Mouse (Mus musculus): Measurements from ENCODE around the gene Olfr287. TPM values are rescaled to one million over a fixed set of nuclear protein-coding genes. Genes with fewer than 3 reads are reported as not detected.

The Olfr287 gene
- not detected for total RNA-seq (2023)

DNA sequence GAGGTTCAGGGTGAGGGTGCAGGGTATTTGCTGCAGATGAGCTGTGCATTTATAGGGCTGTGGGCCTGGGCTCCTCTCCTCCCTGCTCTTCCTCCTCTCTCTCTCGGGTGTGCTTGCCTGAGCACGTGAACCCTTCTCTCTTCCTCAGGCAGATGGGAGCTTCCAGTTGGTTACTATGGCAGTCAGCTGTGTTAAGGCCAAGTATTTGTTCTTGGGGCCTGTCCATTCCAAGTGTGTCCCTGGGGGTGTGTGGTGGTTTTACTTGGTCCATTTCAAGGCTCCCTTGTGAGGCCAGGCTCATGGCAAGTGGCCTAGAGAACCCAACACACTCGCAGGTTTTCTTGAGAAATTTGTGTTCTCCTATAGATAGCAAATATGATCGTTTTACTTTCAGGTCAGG, at the start of gene Olfr287, which contains the start of gene Gm44579:
TSS of gene Olfr287 (minus strand) at position 180 of the 400 bp plus-strand sequence.
TSS of gene Gm44579 (minus strand) at position 101 of the 400 bp plus-strand sequence.

GRCm38 (mm10) chr15:98257193-98257592, 36.3 kb upstream of the Olfr287 start, which contains the start of gene H1fnt:
H1fnt (minus strand) TSS chr15:98257293.

GRCm38 (mm10) chr15:98234350-98234749, 13.5 kb upstream of the Olfr287 start, which contains the start of gene Olfr286:
Olfr286 (minus strand) TSS chr15:98234450.

GRCm38 (mm10) chr15:98195442-98195841, 25.4 kb downstream of the Olfr287 start, which contains the start of gene Olfr288:
Olfr288 (minus strand) TSS chr15:98195542.

GRCm38 (mm10) chr15:98166963-98167644, 53.8 kb downstream of the Olfr287 start, which contains the start of gene Ccdc184:
Ccdc184 (plus strand) TSS chr15:98167158.

DNA sequence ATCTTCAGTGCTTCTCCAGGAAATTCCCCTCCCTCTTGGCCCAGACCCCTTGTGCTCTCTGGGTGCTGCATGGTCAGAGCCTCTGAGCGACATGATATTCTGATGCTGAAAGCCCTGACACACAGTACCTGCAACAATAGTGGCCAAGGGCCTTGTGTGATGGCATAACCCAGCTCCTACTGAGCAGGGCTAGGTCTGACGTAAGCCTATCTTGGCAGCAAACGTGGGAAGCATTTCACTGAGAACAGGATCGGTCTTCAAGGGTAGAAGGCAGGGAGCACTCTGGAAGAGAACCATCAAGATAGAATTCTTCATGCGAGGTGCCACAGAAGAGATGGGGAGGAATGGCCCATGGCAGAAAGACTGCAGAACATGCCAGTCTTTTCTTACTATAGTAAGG, 55.3 kb downstream of the Olfr287 start, which contains the start of gene Asb8:
TSS of gene Asb8 (minus strand) at position 101 of the 400 bp plus-strand sequence.

Other genes with a start within 250 kb of the Olfr287 start
- gene Col2a1, start 216.4 kb downstream of the Olfr287 start, total RNA-seq (2023): under 1 TPM in 1 of 2 experiments, not detected in 1; 0.15 TPM
- gene Pfkm, start 128.5 kb downstream of the Olfr287 start, total RNA-seq (2023): 1 to 10 TPM; 5.6 to 6.6 TPM
- gene Senp1, start 127.3 kb downstream of the Olfr287 start, total RNA-seq (2023): 10 to 100 TPM; 37.6 to 39.5 TPM
- gene Asb8, start 55.4 kb downstream of the Olfr287 start, total RNA-seq (2023): 10 to 100 TPM; 23.3 to 23.4 TPM
- gene Ccdc184, start 53.9 kb downstream of the Olfr287 start, total RNA-seq (2023): not detected
- not detected for gene Olfr288, start 25.5 kb downstream of the Olfr287 start, total RNA-seq (2023)
- gene Gm44579, start 79 bp downstream of the Olfr287 start, total RNA-seq (2023): not detected
- gene Olfr286, start 13.4 kb upstream of the Olfr287 start, total RNA-seq (2023): not detected
- gene H1fnt, start 36.2 kb upstream of the Olfr287 start, total RNA-seq (2023): not detected
- gene Zfp641, start 75.1 kb upstream of the Olfr287 start, total RNA-seq (2023): under 1 TPM; 0.16 to 0.30 TPM
- not detected for gene Olfr285, start 96.3 kb upstream of the Olfr287 start, total RNA-seq (2023)
- not detected for gene Olfr284, start 119.9 kb upstream of the Olfr287 start, total RNA-seq (2023)
- gene Olfr283, start 159.9 kb upstream of the Olfr287 start, total RNA-seq (2023): not detected
- not detected for gene Olfr282, start 210.2 kb upstream of the Olfr287 start, total RNA-seq (2023)
- gene Olfr281, start 231.5 kb upstream of the Olfr287 start, total RNA-seq (2023): not detected
- not detected for gene OR5BS1P, start 248.8 kb upstream of the Olfr287 start, total RNA-seq (2023)

Measured in monocyte, adult 59 days (primary cell).